Mouse (Mus musculus) adrenal gland, postnatal 25 days (tissue): Measurements from ENCODE around the gene Alcam. TPM values are rescaled to one million over a fixed set of nuclear protein-coding genes. Genes with fewer than 3 reads are reported as not detected.

Source experiments
- DNase-seq: peaks from one replicate; pipeline ENCODE4 v3.0.0; 2021; ENCODE audit warnings: mixed read lengths
- total RNA-seq: library from RNA; stranded (reverse); gene quantifications from 2 replicates; pipeline ENCODE4 v1.2.3, GENCODE M21; 2021

The Alcam gene
- total RNA-seq, 1 experiment from 2014 or later = 33.0 TPM

DNA sequence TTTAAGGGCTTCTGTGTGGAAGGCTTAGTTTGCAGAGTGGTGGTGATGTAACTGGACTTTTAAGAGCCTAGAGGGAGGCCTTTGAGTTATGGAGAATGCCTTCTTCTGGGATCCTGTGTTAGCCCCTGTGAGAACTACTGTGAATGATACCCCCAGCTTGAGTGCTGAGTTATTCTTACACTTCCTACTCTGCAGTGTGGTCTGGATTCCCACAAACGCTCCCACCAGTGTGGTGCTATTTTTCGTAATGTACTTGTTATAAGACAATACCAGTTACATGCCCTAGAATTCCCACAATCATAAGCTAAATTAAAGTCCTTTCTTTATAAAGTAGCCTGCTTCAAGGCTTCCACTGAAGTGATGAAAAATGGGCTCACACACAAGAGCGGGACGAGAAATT lies 87.0 kb downstream of the Alcam start:
- DNase-seq = no peak

DNA sequence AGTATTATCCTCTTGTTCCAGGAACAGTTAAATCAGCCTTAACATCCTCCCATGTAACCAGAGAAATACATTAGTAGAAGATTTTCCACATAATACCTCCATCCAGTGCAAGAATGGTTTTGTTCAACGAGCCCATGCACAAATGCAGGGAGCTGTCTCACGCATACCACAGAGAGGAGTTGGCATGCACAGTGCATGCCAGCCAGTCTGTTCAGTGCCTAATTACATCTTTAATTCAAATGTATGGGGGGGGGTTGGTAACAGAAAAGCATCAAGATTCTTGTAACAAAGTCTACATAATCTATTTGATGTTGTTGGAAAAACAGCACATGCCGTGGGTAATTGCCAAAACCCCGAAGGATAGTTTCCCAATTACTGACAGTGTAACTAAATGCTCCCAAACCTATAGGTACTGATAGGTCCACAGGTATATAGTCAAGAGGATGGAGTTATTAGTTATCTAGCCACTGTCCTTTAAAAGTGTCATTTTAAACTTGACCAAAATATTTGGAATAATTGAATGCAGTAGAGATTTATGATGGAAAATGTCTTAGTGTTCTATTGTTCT lies 89.8 kb downstream of the Alcam start:
- no peak for DNase-seq

DNA sequence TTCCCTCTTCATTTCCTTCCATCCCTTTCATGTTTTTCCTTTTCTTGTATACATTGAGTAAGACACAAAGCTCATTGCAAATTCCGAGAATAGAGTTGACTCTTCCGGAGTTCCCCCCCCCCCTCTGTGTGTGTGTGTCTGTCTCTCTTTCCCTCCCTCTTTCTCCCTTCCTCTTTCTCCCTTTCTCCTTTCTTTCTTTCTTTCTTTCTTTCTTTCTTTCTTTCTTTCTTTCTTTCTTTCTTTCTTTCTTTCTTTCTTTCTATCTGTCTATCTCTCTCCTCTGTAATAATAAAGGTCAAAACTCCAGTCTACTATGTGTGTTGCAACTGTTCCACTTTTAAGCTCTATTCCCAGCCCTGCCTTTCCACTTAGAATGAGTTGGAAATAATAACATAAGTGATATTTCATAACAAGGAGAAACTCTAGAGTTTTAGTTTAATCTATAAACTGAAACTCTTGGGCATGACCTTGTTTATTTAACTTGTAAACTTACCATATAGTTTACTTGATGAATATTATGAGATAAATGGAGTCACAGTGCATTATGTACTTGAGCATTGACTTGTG lies 110.3 kb downstream of the Alcam start:
- DNase-seq = no peak

DNA sequence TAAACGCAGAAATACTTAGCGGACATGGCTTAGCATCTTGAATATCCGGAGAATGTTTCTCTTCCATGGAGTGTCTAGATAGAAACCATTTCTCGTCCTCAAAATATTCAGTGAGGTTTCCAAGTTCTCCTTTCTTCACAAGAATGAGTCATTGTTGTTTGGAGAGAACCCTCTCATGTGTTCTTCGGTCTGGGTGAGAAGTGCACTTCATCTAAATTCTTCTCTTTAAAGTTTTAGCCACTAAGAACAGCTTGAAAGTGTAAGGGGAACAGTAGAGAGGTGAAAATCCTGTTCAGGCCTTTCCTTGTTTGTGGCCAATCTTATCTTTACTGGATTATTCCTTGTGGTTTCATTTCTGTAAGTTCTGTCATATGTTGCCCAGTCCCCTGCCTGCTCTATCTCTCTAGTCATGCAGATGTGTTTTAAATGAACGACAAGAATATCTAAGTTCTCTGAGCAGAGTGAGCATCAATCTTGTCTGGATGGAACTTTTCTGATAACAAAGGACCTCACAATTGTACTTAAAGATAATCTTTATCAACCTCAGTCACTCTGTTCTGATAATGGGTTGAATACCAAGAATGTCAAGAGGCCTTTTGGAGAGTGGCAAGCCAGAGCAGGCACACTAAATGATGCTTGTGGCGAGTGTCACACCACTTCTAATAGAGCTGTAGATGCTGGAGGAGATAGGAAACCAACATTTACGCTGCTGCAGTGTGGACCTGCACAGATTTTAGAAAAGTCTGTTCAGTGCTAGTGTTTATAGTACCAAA lies 111.0 kb downstream of the Alcam start:
- DNase-seq = no peak

DNA sequence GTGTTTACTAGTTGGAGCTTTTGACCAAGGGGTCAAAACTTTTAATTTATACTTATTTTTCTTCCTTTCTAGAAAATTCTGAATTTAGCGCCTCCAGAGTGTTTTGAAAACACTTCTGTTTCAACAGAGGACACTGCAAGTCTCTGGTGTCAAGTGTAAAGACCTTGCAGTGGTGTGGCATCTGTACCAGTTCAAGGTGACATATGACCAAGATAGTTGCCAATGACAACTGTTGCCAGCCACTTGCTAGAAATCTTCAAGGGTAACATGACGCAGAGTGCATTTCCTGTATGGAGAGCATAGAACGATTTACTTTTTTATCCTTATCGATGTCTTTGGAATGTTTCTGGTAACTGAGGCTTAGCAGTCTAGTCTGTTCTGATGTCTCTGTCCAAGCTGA lies 119.8 kb downstream of the Alcam start:
- no peak for DNase-seq

DNA sequence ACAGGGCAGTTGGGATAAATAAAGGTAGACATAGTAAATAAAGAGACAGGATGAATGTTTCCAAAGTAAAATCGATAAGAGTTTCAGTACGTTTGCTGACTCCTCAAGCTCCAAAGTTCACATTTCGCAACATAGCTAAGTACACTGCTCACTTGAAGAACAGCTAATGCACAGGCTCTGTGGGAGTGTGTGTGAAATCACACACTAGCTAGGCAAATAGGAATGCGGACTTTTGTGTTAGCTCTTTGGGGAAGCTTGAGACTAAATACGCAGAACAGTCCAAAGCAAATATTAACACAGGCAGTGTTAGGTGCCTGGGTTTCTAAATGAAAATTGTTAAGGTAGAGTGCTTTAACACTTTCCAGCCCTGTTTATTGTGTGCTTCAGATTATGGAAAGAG lies 120.2 kb downstream of the Alcam start:
- no peak for DNase-seq

DNA sequence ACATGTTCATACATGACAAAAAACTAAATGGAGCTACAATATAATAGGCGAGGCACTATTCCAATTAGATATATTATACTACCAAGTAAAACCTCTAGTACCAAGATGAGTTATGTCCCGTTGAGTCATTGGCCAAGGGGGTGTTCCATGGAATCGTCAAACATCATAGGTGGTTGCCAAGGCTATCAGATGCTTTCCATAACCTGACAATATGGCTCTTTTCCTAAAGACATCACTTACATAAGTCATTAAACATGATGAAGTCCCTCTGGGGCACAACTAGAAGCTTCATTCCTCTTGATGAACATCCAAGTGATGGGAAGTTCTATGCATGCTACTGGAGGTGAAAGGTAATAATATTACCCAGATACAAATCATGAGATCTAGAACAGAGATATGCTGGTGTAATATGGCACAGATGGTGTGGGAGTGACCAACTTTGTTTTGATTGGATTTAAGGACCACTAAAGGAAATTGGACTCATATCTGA lies 122.5 kb downstream of the Alcam start:
- DNase-seq = no peak

DNA sequence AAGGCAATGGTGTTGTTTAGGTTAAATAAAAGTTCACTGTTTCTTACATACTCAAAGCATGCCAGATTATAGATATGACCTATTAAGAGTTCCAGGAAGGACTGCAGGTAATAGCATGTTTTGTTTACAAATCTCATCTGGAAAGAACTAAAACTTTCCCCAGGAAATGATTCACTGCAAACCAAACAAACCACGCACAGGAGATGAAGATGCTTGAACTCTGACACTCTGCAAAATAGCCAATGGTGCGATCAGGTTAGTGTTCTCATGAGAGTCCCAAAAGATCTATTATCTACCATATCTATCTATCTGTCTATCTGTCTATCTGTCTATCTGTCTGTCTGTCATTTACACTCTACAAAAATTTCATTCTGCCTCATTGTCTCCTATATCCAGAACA lies 124.5 kb downstream of the Alcam start:
- DNase-seq = no peak

DNA sequence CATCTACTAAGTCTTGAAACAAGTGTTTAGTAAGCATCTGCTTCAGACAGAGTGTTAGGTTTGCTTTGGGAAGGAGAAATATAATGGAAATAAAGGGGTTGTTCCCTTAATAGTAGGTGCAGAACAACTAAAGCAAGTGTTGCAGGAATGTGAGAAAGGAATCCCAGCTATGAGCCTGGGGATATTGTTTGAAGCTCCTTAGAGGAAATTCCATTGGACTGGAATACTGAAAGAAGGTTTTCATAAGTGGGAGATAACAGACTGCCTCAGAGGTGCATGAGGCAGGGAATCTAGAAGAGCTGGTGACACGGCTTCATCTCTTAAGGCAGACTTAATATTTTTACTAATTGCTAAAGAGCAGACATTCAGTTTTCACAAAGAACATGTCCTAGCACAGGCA lies 134.6 kb downstream of the Alcam start:
- no peak for DNase-seq

DNA sequence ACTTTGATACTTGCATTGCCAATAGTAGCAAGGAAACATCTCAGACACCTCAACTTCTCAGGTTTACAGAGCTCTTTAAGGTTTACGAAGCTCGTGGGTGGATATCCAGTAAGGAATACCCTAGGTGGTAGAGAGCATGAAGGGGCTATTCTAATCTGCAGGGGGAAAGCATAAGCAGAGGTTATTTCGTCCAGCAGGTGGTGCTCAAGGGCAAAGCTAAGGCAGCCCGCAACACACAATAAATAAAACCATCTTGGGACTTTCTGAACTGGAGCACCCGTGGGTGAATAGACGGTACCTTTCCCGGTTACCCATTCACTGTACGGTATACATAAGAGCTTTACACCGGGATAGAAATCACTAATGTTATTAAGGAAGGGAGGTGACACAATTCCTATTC lies 142.8 kb downstream of the Alcam start:
- DNase-seq = peak; percentile 65

DNA sequence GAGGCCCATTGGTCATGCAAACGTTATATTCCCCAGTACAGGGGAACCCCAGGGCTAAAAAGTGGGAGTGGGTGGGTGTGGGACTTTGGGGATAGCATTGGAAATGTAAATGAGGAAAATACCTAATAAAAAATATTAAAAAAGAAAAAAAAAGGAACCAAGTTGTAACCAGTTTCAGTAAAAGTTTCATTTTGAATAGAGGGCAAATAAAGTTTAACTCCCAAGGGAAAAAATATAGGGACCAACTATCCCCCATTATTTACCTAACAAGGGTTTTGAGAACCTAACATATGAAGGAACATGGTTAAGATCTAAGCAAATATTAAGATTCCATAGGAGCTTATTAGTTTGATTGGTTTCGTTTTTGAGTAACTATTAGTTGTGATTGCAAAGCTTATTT lies 146.9 kb downstream of the Alcam start:
- no peak for DNase-seq

DNA sequence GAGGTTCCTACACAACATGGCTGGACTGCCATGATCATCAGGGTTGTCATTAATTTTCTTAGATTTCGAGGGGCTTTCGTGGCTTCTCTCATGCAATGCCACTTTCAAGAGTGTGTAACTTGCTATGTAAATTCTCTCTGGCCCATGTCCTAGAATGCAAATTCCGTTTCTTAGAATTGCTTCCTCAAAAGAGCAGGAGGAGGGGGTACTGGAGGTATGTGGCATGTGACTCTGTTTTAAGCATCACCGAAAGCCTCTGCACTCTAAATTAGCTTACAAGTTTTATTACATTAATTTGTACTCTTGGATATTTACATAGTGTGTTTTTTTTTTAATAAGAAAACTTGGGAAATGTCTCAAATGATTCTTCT lies 150.4 kb downstream of the Alcam start:
- DNase-seq = no peak

DNA sequence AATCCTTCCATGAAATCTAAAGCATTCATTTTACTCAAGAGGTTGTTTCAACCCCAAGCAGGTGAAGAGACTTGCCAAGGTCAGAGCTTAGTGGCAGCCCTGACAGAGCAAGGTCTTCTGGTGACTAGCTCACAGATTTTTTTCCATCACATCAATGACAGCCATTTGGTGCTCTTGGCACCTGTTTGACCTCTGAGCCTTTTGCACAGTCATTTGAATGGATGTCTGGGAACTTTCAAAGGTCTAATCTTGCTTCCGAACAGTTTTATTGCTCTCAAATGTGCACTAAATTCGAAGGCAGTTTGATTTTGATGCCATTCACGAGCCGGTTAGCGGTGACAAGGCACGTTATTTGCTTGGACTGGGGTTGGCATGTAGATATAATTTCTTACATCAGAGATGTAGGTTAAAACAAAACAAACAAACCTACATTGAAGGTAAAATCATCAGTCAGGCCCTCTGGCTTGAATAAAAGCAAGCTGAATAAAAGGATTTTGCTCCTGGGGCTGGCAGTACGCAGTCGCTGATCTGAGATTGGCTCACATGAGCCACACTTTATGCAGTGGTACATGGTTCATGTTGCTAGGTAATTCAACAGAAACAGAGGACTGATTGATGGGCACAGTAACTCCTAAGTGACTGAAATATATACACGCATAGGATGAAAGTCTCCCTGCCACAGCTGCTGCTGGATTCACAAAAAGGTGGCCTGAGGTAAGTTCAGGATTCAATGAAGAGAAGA lies 150.9 kb downstream of the Alcam start:
- DNase-seq = no peak

DNA sequence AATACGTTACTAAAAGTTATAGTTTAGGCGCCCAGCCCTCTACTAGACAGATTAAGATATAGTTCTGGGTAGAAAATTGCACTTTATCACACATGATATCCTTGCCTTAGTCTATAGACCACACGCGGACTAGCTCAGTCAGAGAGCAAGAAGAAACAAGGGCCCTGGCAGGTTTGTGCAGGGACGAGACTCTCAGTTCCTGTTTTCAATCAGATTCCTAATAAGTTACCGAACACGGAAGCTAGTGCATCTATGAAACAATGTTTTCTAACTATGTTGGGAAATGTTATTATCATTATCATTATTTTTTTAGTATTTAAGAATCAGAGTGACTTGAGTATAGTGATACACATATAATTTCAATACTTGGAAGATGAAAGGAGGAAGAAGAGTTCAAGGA lies 152.1 kb downstream of the Alcam start:
- DNase-seq = no peak

DNA sequence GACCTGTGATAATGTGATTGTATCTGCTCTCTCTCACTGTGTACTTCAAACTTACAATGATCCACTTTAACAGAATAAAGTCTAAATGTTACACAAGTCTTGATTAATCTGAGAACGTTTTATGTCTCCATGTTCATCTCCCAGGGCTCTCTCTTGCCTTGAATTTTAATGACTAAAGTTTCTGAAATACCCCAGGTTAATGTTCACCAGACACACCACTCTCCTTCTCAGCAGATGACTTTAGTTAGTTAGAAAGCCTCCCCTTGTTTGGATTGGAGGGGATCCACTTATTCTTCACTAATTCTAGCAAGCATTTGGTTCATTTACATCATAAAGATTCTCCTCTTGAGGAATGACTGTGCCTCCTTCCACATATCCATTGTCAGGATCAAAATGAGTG lies 157.5 kb downstream of the Alcam start:
- no peak for DNase-seq

DNA sequence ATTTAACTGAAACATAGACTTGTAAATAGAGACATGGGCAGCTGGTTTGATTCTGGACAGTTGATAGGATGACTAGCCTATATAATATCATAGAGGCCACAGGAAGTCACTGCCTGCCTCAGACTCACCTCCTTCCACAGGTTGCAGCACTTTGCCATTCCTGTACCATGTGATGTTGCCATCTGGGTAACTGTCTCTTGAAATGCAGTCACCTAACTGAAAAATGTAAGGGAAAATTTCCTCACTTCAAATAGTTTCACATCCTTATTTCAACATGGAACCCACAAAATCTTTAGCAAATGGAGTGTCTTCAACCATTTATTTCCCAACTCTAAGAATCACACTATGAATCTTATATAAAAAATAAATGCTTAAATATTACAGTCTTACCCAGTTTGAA lies 158.3 kb downstream of the Alcam start:
- DNase-seq = no peak

DNA sequence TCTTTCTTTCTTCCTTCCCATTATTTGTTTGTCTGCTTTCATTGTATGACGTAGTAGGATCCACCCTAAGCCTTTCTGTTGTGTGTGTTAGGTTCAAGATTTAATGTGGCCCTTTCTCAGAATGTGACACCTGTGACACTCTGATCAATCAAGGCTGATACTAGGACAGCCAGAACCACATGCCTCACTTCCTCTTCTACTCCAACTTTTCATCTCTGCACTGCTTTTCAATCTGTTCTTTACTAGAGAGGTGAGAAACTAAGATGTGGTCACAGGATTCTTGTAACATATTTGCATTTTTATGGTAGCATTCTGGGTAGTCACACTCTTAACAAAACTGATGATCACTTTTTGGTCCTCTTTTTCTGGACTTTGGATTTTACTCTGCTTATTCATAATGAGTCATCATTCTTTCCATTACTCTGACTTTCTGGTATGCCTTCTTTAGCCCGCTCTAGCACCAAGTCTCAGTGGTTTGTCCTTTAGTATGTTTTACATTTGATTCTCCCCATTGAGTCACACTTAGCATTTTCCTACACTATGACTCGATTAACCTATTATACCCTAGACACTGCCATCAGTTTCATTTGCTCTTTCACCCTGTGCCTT lies 161.3 kb downstream of the Alcam start:
- no peak for DNase-seq

DNA sequence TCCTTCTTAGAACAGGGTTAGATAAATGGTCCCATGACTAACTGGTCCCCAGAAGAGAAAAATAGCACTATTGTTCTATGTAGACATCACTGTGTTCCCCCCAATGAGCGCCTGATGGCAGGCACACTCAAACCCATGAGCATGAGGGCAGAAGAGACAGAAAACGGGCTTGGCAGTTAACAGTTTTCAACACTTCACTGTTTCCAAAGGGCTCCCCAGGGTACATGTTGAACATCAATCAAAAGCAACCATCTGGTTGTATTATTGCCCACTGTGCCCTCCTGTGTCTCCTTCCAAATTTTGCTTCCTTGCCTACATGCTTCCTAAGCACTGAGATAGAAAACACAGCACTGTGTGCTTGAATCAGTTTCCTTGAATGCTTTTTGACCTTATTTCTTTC lies 173.7 kb downstream of the Alcam start:
- no peak for DNase-seq

DNA sequence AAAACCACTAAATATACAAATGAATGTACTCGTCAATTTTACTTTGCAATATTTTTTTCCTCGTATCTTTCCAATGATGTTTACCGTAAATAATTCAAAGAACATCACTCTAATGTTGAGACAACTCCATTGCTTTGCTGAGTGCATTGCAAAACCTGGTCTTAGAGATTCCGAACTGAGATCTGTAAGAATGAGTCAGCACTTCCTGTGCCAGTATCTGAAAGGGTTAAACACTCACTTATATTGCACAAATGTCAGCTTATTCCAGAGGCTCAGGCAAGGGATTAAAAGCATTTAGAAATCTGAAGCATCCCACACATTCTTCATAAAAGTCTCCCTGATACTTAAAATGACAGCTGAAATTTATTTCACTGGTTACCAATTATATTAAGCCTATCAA lies 188.8 kb downstream of the Alcam start:
- DNase-seq = no peak

DNA sequence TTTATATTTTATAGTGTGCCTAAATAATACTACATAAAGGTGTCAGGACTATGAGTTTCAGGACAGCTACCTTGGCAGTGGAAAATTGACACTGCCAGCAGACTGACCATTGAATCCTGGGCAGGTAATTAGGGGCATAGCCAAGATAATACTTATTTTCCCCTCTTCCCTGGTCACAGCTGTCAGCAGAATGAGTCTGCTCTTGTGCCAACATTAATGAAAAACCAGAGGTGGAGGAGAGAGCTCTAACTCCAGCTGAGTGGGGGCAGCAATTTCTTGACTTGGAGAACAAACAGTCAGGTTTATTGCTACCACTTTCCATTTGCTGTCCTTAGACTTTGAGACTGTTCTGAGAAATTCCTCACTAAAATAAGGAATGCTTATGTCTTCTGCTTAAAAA lies 190.1 kb downstream of the Alcam start:
- no peak for DNase-seq

DNA sequence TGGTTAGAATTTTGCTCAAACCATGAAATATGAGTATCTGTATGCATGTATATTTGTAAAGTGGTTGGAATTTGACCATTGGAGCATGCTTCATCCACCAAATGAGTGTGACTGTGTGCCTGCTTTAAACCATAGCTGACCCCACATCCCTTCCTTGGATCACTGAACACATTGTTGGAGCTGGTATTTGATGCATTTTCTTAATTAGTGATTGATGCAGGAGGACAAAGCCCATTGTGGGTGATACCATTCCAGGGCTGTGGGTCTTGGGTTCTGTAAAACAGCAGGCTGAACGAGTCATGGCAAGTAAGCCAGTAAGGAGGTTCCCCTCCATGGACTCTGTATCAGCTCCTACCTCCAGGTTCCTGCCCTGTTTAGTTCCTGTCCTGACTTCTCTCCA lies 191.3 kb downstream of the Alcam start:
- DNase-seq = no peak

DNA sequence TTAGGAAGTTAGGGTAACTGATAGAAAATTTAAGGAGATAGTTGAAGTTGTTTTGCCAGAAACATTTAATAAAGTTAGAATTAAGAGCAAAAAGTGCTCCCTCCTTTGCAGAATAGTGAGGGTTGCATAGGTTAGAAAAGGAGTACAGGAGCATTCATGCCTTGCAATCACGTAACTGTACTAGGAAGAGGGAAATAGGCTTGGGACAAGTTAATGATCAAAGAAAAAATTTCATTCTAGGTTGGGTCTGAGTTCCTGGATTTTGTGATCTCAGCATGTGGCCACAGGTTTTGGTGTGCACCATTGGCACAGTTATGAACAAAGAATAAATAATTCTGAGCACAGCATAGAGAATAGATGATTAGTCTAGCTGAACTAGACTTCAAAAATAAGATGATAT lies 192.1 kb downstream of the Alcam start:
- no peak for DNase-seq

DNA sequence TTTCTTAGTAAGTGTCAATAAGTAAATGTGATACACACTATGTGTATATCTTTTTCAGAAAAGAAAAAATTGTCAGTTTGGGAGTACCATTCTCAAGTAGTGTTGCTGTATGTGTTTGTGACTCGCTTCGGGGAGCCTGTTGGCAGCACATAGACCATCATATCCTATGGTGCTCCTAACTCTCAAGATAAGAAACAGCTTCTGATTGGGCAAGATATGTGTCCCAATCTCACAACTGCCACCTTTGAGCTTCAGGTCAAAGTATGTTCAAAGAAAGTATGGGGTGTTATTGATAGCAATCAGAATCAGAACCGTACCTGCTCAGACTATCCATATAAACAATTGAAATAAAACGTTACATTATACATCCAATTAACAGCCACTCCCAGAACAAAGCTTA lies 202.9 kb downstream of the Alcam start:
- no peak for DNase-seq
